Mouse (Mus musculus) lung, postnatal 14 days (tissue): ENCODE results near the gene Acer3.

Source experiments
- DNase-seq: peaks from one replicate; pipeline ENCODE4 v3.0.0; 2021

Acer3 gene

GRCm38 (mm10) chr7:98321083-98321482 lies at the start of gene Acer3:
Acer3 (minus strand) TSS chr7:98321208.
- no peak for DNase-seq

GRCm38 (mm10) chr7:98369762-98370369 lies 48.9 kb upstream of the Acer3 start:
- DNase-seq = no peak

GRCm38 (mm10) chr7:98361662-98362061 lies 40.7 kb upstream of the Acer3 start:
- DNase-seq = no peak

DNA sequence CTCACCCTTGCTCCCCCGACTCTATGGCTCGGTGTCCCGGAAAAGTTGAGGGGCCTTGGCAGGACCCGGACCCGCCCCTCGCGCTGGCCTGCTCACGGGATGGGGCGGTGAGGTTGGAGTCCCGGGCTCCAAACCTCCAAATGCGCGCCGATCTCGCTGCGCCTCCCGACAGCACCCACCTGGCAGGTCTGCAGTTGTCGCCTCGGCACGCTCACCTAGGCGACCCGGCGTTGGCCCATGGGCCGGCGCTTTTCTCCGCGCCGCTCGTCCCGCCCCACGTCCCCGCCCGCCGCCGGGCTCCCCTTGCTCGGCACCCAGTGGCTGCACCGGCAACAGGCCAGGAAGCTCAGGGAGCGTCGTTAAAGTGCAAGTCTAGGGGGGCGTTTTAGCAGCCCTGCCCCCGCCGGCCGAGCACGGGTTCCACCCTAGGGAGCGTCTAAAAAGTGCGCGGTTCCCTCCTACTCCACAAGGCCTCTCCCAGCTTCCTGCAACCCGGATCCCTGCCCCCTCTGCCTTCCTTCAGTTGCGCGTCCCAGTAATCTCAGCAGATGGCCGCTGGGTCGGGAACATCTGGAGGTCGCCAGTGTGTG lies 40.1 kb upstream of the Acer3 start, which contains the start of gene Tsku:
TSS of gene Tsku (minus strand) at position 266 of the 590 bp plus-strand sequence.
- DNase-seq = peak; percentile 88

DNA sequence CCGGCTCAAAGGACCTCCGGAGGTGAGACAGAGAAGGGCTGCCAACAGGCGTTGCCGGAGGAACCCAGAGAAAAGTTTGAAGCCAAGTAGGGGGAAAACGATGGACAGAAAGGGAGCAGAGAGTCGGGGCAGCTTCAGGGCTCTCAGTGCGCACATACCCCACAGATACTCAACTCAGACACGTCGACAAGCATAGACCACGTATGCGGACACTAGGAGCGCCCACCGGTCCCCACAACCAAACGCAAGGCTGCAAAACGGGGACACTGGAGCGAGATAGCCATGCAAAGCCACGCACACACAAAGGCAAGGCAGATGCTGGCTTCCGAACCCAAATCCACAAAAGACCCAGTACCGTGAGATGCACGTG lies 39.6 kb upstream of the Acer3 start:
- no peak for DNase-seq

DNA sequence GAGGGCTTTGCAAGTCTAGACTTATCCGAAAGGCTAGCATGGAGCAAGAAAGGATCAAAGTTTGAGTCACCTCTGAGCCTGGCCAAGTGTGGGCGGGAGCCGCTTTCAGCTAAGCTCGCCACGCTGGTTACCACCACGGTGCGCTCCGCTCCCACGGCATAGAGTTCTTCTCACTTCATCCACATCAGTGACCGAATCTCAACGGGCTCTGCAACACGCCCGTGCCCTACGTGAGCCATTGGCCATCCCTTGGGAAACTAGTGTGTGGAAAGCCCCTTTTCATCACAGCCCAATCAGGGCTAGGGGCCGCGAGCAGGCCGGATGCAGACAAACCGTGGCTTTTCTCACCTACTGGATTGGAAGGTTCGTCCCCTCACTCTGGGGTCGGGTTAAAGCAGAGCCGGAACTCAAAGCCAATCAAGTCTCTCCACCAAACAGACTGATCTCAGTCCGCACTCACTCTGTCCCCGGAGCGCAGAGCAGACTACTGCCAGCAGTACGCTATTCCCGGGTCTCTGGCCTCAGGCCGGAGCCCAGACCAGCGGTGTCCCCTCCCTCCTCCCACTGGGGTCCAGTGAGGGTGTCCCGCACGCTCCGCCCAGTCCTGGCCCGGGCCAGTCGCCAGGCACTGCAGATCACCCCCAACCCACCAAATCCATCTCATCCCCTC lies 39.1 kb upstream of the Acer3 start:
- DNase-seq = peak; percentile 37

- DNase-seq = no peak
These were observed 37.0 kb upstream of the Acer3 start for GRCm38 (mm10) chr7:98358016-98358415.

- DNase-seq = no peak
These were observed 36.3 kb upstream of the Acer3 start for GRCm38 (mm10) chr7:98357324-98357723.

DNA sequence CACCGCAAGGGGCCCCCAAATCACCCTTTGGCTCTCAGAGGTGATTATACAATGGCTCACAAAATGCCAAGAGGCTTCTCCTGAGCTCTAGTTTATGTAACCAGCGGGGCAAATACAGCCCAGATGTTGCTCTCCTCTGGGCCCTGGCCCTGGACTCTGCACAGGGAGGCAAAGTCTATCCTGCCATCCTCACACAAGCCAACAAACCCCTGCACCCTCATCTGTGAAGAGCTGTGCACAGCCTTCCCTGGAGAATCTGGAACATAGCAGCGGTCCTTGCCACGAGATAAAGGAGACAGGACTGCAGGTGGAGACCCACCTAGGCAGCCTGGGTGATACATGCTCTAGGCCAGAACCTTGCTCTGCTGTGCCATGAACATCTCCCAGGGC lies 33.9 kb upstream of the Acer3 start:
- DNase-seq = no peak

- DNase-seq = no peak
These were observed 33.3 kb upstream of the Acer3 start for GRCm38 (mm10) chr7:98354160-98354920.

DNA sequence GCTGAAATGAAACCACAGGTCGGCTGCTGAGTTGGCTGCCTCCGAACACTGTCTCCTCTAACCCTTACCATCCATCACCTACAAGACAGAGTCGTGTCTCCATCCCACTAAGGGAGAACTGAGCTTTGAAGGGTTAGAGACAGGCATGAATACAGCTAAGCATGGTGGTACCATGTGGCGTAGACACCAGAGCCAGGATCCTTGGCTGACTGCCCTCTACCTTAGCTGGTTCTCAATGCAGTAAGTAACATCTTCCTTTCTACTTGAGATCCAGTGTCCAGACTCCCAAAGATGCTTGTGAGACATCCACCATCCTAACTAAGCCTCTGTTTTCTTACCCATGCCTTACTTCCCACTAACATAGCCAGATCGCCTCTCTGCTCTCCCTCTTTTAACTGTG lies 32.6 kb upstream of the Acer3 start:
- DNase-seq = no peak

DNA sequence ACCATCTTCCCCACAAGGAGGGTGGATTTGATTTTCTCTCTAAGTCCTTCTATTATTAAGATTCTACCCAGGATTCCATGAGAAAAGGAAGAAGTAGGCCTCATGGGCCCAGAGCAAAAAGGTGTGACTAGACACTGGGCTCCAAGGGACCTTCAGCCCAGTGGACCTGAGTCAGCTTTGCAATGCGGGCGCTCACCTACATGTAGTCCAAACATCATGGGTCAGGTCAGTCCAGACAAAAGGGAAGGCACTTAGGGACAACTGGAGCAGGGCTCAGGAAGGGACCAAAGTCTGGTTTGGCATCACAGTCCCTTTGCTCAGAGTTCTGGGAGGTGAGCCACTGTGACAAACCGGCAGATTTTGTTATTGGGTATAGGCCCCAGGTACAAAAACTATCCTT lies 30.5 kb upstream of the Acer3 start:
- no peak for DNase-seq

GRCm38 (mm10) chr7:98349821-98350220 lies 28.8 kb upstream of the Acer3 start:
- no peak for DNase-seq

GRCm38 (mm10) chr7:98349096-98349495 lies 28.1 kb upstream of the Acer3 start:
- peak; percentile 94 for DNase-seq

- DNase-seq = peak; percentile 78
These were observed 27.0 kb upstream of the Acer3 start for GRCm38 (mm10) chr7:98348043-98348442.

DNA sequence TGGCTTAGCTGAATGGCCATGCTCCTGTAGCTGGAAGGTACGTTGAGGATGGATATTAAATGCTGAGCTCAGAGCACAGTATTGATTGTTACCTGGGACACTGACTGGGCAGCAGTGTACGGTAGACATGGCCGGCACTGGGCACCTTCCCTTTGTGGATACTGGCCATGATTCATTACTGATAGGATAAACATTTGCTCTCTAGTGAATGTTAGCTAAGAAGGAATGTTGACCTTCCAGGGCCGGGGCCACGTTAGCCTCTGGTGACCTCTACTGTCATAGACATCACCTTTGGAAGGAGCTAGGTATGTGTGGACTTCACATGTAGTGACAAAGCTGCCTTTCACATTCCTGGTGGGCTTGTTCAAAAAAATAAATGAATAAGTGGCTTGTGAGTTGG lies 26.5 kb upstream of the Acer3 start:
- no peak for DNase-seq

DNA sequence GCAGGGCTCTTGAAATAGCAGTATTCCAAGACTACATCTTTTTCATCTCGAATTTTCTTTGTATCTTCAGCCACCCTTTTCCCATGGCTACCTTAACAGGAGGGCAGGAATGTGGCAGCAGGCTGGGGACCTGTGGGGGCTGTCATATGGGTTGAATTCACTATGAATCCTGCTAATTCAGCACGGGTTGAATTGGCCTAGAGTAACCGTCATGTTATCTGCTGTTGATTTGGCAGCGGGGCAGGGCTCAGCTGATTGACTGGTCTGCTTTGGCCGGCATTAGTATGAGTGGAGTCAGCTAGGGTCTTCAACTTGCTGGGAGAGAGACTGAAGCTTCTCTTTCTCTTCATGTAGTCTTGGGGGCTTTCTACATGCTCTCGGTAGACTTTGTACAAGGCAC lies 24.0 kb upstream of the Acer3 start:
- no peak for DNase-seq

GRCm38 (mm10) chr7:98344361-98344760 lies 23.4 kb upstream of the Acer3 start:
- peak; percentile 70 for DNase-seq

DNA sequence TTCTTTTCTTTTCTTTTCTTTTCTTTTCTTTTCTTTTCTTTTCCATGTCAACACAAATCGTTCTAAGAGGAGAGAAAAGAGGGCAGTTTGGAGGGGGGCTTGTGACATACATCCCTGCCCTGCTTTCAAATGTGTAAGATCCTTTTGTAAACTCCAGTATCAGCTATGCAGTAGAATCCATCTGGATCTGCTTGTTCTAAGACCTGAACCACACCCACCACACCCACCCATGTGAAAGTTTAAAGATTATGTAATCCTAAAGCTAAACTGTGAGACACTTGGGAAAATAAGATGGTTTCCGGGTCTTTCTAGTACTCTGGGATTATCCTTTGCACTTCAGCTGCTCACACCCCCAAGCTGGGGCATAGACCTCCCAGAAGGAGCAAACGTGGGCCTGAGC lies 21.2 kb upstream of the Acer3 start:
- no peak for DNase-seq

DNA sequence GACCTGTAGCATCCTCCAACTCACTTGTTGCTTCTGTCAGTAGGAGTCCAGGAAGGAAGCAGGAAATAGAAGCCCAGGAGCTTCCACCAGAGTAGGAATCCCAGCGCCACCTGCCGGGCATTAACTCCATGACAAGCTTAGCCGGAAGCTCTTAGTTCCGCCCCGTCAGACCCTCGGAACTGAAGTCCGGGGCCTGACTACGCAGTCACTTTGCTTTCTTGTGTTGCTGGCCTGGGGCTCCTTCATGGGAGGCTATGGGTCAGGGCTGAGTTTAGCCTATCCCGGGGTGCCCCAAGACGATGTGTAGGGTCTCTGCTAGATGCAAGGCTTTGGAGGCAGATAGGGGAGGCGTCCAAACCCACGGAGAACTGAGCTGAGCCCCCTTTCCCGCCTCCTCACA lies 20.5 kb upstream of the Acer3 start:
- peak; percentile 94 for DNase-seq

- no peak for DNase-seq
These were observed 19.3 kb upstream of the Acer3 start for GRCm38 (mm10) chr7:98340343-98340742.

- no peak for DNase-seq
These were observed 13.0 kb upstream of the Acer3 start for GRCm38 (mm10) chr7:98333987-98334386.

- DNase-seq = no peak
These were observed 12.5 kb upstream of the Acer3 start for GRCm38 (mm10) chr7:98333507-98333906.
